Mouse (Mus musculus) 416B (cell line): Measurements from ENCODE around the gene Mcub.

Experiments
- DNase-seq: peaks from one replicate; pipeline ENCODE4 v3.0.0; 2011; ENCODE audit warnings: low read depth

Mcub gene

GRCm38 (mm10) chr3:129969432-129970395 lies at the start of gene Mcub:
Gene Mcub, minus strand, starts transcription at chr3:129970206.
- DNase-seq = no peak

- peak; percentile 30 for DNase-seq
Observed at GRCm38 (mm10) chr3:130012943-130013342, 42.9 kb upstream of the Mcub start.

GRCm38 (mm10) chr3:130011236-130011635 lies 41.2 kb upstream of the Mcub start:
- DNase-seq = no peak

GRCm38 (mm10) chr3:130006141-130006540 lies 36.1 kb upstream of the Mcub start:
- DNase-seq = no peak

GRCm38 (mm10) chr3:130000926-130001325 lies 30.9 kb upstream of the Mcub start:
- no peak for DNase-seq

GRCm38 (mm10) chr3:129998526-129998925 lies 28.5 kb upstream of the Mcub start:
- no peak for DNase-seq

- no peak for DNase-seq
Observed at GRCm38 (mm10) chr3:129998001-129998400, 28.0 kb upstream of the Mcub start.

GRCm38 (mm10) chr3:129997324-129997723 lies 27.3 kb upstream of the Mcub start:
- no peak for DNase-seq

GRCm38 (mm10) chr3:129987297-129987696 lies 17.3 kb upstream of the Mcub start:
- DNase-seq = no peak

GRCm38 (mm10) chr3:129985335-129985734 lies 15.3 kb upstream of the Mcub start:
- no peak for DNase-seq

GRCm38 (mm10) chr3:129984797-129985196 lies 14.8 kb upstream of the Mcub start:
- DNase-seq = no peak

GRCm38 (mm10) chr3:129982271-129982670 lies 12.3 kb upstream of the Mcub start:
- no peak for DNase-seq

- no peak for DNase-seq
Observed at GRCm38 (mm10) chr3:129981756-129982155, 11.8 kb upstream of the Mcub start.

GRCm38 (mm10) chr3:129979510-129979909 lies 9.5 kb upstream of the Mcub start:
- no peak for DNase-seq

- DNase-seq = no peak
Observed at GRCm38 (mm10) chr3:129978716-129979115, 8.7 kb upstream of the Mcub start.

- no peak for DNase-seq
Observed at GRCm38 (mm10) chr3:129976317-129976716, 6.3 kb upstream of the Mcub start.

GRCm38 (mm10) chr3:129970529-129971515 lies 816 bp upstream of the Mcub start:
- DNase-seq = no peak

GRCm38 (mm10) chr3:129969031-129969430 lies 975 bp downstream of the Mcub start:
- no peak for DNase-seq

- DNase-seq = no peak
Observed at GRCm38 (mm10) chr3:129967874-129968273, 2.1 kb downstream of the Mcub start.

GRCm38 (mm10) chr3:129964681-129965080 lies 5.3 kb downstream of the Mcub start:
- no peak for DNase-seq

- no peak for DNase-seq
Observed at GRCm38 (mm10) chr3:129962533-129962932, 7.5 kb downstream of the Mcub start.

- peak; percentile 37 for DNase-seq
Observed at GRCm38 (mm10) chr3:129953296-129953695, 16.7 kb downstream of the Mcub start.
